Mouse (Mus musculus) forebrain, embryonic 10.5 days (tissue): Measurements from ENCODE around the gene Slc25a18. TPM values are rescaled to one million over a fixed set of nuclear protein-coding genes. Genes with fewer than 3 reads are reported as not detected.
"Not testable (repeated sequence)": the region's sequence is repeated elsewhere in the genome, so short reads cannot be mapped to it uniquely, and the experiment has no call there.

ENCODE experiments used
- DNase-seq: peaks from one replicate; pipeline ENCODE4 v3.0.0-alpha.2; 2017; ENCODE audit warnings: low spot score; ENCODE audit errors: extremely low spot score
- H3K27ac ChIP-seq: fragments of 300-500 bp; sonication (generic); 2 replicates; pipeline ENCODE4 v1.5.1; 2016; ENCODE audit warnings: mild to moderate bottlenecking
- H3K27me3 ChIP-seq: fragments of 300-500 bp; sonication (generic); 2 replicates; pipeline ENCODE4 v1.6.1; 2016; ENCODE audit warnings: mild to moderate bottlenecking; ENCODE audit not compliant: poor library complexity, severe bottlenecking
- H3K36me3 ChIP-seq: fragments of 300-500 bp; sonication (generic); replicated peaks from 2 replicates; pipeline ENCODE4 v1.6.1; 2016; ENCODE audit warnings: mild to moderate bottlenecking, moderate library complexity
- H3K4me1 ChIP-seq: fragments of 300-500 bp; sonication (generic); 2 replicates; pipeline ENCODE4 v1.6.1; 2016
- H3K4me3 ChIP-seq: fragments of 300-500 bp; sonication (generic); 2 replicates; pipeline ENCODE4 v1.5.1; 2016; ENCODE audit warnings: mild to moderate bottlenecking, moderate library complexity
- H3K9me3 ChIP-seq: fragments of 300-500 bp; sonication (generic); 2 replicates; pipeline ENCODE4 v1.6.1; 2016; ENCODE audit warnings: mild to moderate bottlenecking, moderate library complexity
- WGBS: fragments of 180-500 bp; shearing (Covaris S2); methylation state at CpG from one replicate; pipeline ENCODE4 v1.1.7; 2016; 5-methylcytosine and 5-hydroxymethylcytosine counted together
- polyA plus RNA-seq: library from polyadenylated mRNA; unstranded; fragments of >200 nt; fragmentation: Nextera tagmentation; extraction: Ambion mirVana; gene quantifications from 2 replicates; pipeline ENCODE4 v1.2.1, GENCODE M21; 2016

Slc25a18 gene
- polyA plus RNA-seq, 1 experiment from 2014 or later, result 0.29 TPM

- WGBS, result 88% methylated on average over 5 of the region's 5 CpGs
- no peak overlapping the region for H3K27ac ChIP-seq
- DNase-seq, result no peak
- H3K4me1 ChIP-seq, result no peaks in the 10 kb centered on the region
- no peak overlapping the region for H3K4me3 ChIP-seq
- H3K36me3 ChIP-seq, result peaks cover 99% of the 10 kb centered on the region
- peaks cover 3% of the 10 kb centered on the region; the same call in 1 of the 2 replicates for H3K9me3 ChIP-seq
- H3K27me3 ChIP-seq, result no peaks in the 10 kb centered on the region
These were observed 33.8 kb downstream of the Slc25a18 start for GRCm38 (mm10) chr6:120806999-120807737.

GRCm38 (mm10) chr6:120807738-120808081, 34.3 kb downstream of the Slc25a18 start:
- Histone ChIP-seq H3K4me3 (no peak overlapping the region), H3K27me3 (no peaks in the 10 kb centered on the region), H3K27ac (no peak overlapping the region), H3K9me3 (peaks cover 3% of the 10 kb centered on the region; the same call in 1 of the 2 replicates), H3K36me3 (peaks cover 97% of the 10 kb centered on the region), H3K4me1 (no peaks in the 10 kb centered on the region)
- no peak for DNase-seq
- WGBS, result 94% methylated on average over 4 of the region's 4 CpGs

- peaks cover 58% of the 10 kb centered on the region for H3K36me3 ChIP-seq
- not testable (repeated sequence) for H3K27me3 ChIP-seq, H3K4me1 ChIP-seq, H3K27ac ChIP-seq, H3K9me3 ChIP-seq, DNase-seq, H3K4me3 ChIP-seq
- WGBS, result 99% methylated on average over 10 of the region's 10 CpGs
These were observed 38.6 kb downstream of the Slc25a18 start for GRCm38 (mm10) chr6:120811999-120812398.

GRCm38 (mm10) chr6:120819294-120819693, 45.9 kb downstream of the Slc25a18 start:
- Histone ChIP-seq H3K9me3 (peaks cover 7% of the 10 kb centered on the region; the same call in 1 of the 2 replicates), H3K27me3 (no peaks in the 10 kb centered on the region), H3K36me3 (peaks cover 31% of the 10 kb centered on the region), H3K4me1 (peaks cover 15% of the 10 kb centered on the region), H3K4me3 (no peak overlapping the region), H3K27ac (no peak overlapping the region)
- no peak for DNase-seq
- 95% methylated on average over 2 of the region's 2 CpGs for WGBS

GRCm38 (mm10) chr6:120820144-120820543, 46.8 kb downstream of the Slc25a18 start:
- no peak for DNase-seq
- WGBS, result 92% methylated on average over 5 of the region's 5 CpGs
- no peaks in the 10 kb centered on the region for H3K27me3 ChIP-seq
- peaks cover 31% of the 10 kb centered on the region for H3K36me3 ChIP-seq
- H3K9me3 ChIP-seq, result peaks cover 7% of the 10 kb centered on the region; the same call in 1 of the 2 replicates
- H3K4me1 ChIP-seq, result peaks cover 15% of the 10 kb centered on the region
- no peak overlapping the region for H3K4me3 ChIP-seq
- no peak overlapping the region for H3K27ac ChIP-seq

- no peaks in the 10 kb centered on the region for H3K27me3 ChIP-seq
- no peak overlapping the region for H3K27ac ChIP-seq
- H3K4me1 ChIP-seq, result peaks cover 15% of the 10 kb centered on the region
- 95% methylated on average over 1 of the region's 1 CpGs for WGBS
- H3K9me3 ChIP-seq, result peaks cover 7% of the 10 kb centered on the region; the same call in 1 of the 2 replicates
- H3K36me3 ChIP-seq, result peaks cover 31% of the 10 kb centered on the region
- peak overlapping the region; percentile 97; the same call in 1 of the 2 replicates for H3K4me3 ChIP-seq
- no peak for DNase-seq
These were observed 47.6 kb downstream of the Slc25a18 start for GRCm38 (mm10) chr6:120820941-120821340.

- Histone ChIP-seq H3K36me3 (peaks cover 31% of the 10 kb centered on the region), H3K4me3 (peak overlapping the region; percentile 97), H3K27me3 (no peaks in the 10 kb centered on the region), H3K4me1 (peaks cover 15% of the 10 kb centered on the region), H3K27ac (no peak overlapping the region), H3K9me3 (peaks cover 7% of the 10 kb centered on the region; the same call in 1 of the 2 replicates)
- DNase-seq, result no peak
- 63% methylated on average over 5 of the region's 5 CpGs for WGBS
These were observed 48.3 kb downstream of the Slc25a18 start for GRCm38 (mm10) chr6:120821715-120822114.

- H3K4me3 ChIP-seq, result peak within 1 kb of the TSS; percentile 97
- 0% methylated on average over 41 of the region's 41 CpGs for WGBS
- peak within 1 kb of the TSS; percentile 90 for H3K27ac ChIP-seq
- peaks cover 15% of the 10 kb centered on the region for H3K4me1 ChIP-seq
- peak; percentile 96 for DNase-seq
- peaks cover 24% of the 10 kb centered on the region for H3K36me3 ChIP-seq
- peaks cover 3% of the 10 kb centered on the region; the same call in 1 of the 2 replicates for H3K9me3 ChIP-seq
- no peaks in the 10 kb centered on the region for H3K27me3 ChIP-seq
These were observed 49.0 kb downstream of the Slc25a18 start, which contains the start of gene Atp6v1e1 for GRCm38 (mm10) chr6:120822307-120822928. TSS of gene Atp6v1e1 (minus strand) at chr6:120822793.

GRCm38 (mm10) chr6:120822937-120823614, 49.7 kb downstream of the Slc25a18 start:
- H3K9me3 ChIP-seq, result no peaks in the 10 kb centered on the region
- peaks cover 15% of the 10 kb centered on the region for H3K4me1 ChIP-seq
- 78% methylated on average over 10 of the region's 10 CpGs for WGBS
- no peaks in the 10 kb centered on the region for H3K27me3 ChIP-seq
- H3K36me3 ChIP-seq, result peaks cover 18% of the 10 kb centered on the region
- H3K27ac ChIP-seq, result peak overlapping the region; percentile 90
- no peak for DNase-seq
- peak overlapping the region; percentile 97 for H3K4me3 ChIP-seq

GRCm38 (mm10) chr6:120830056-120830455, 56.7 kb downstream of the Slc25a18 start:
- H3K4me3 ChIP-seq, result no peak overlapping the region
- H3K27me3 ChIP-seq, result no peaks in the 10 kb centered on the region
- 53% methylated on average over 1 of the region's 1 CpGs for WGBS
- no peaks in the 10 kb centered on the region for H3K36me3 ChIP-seq
- no peaks in the 10 kb centered on the region for H3K4me1 ChIP-seq
- no peak overlapping the region for H3K27ac ChIP-seq
- no peaks in the 10 kb centered on the region for H3K9me3 ChIP-seq
- DNase-seq, result no peak

GRCm38 (mm10) chr6:120830866-120831608, 57.7 kb downstream of the Slc25a18 start:
- Histone ChIP-seq H3K27ac (peak overlapping the region; percentile 51), H3K36me3 (no peaks in the 10 kb centered on the region), H3K9me3 (no peaks in the 10 kb centered on the region), H3K4me3 (no peak overlapping the region), H3K27me3 (no peaks in the 10 kb centered on the region), H3K4me1 (peaks cover 5% of the 10 kb centered on the region)
- WGBS, result 65% methylated on average over 4 of the region's 4 CpGs
- no peak for DNase-seq

GRCm38 (mm10) chr6:120832097-120832496, 58.7 kb downstream of the Slc25a18 start:
- Histone ChIP-seq H3K9me3 (no peaks in the 10 kb centered on the region), H3K36me3 (no peaks in the 10 kb centered on the region), H3K4me1 (peaks cover 10% of the 10 kb centered on the region), H3K27me3 (no peaks in the 10 kb centered on the region), H3K27ac (no peak overlapping the region), H3K4me3 (no peak overlapping the region)
- 81% methylated on average over 4 of the region's 4 CpGs for WGBS
- no peak for DNase-seq
